Mouse (Mus musculus) lung, embryonic 14.5 days (tissue): ENCODE measurements at regions not wholly inside any gene's neighbourhood (a gene's known extent, or its start where the extent isn't known, plus 50 kb on each side); places are given as distances from the start of the nearest gene placed in this dataset.

Experiments
- ATAC-seq: fragments of 200-750 bp; cut with Nextera tagmentation; 2 replicates; pipeline ENCODE4 v1.8.0; 2017; ENCODE audit warnings: mild to moderate bottlenecking, moderate TSS enrichment, moderate library complexity; ENCODE audit not compliant: insufficient read depth
- DNase-seq: peaks from one replicate; pipeline ENCODE4 v3.0.0-alpha.2; 2015
- H3K27ac ChIP-seq: fragments of 300-500 bp; sonication (generic); 2 replicates; pipeline ENCODE4 v1.5.1; 2014; ENCODE audit warnings: low read depth, mild to moderate bottlenecking, moderate library complexity
- H3K27me3 ChIP-seq: fragments of 300-500 bp; sonication (generic); 2 replicates; pipeline ENCODE4 v1.6.1; 2014; ENCODE audit warnings: low read length, control low read depth; ENCODE audit not compliant: insufficient read depth
- H3K36me3 ChIP-seq: fragments of 300-500 bp; sonication (generic); 2 replicates; pipeline ENCODE4 v1.6.1; 2014; ENCODE audit warnings: control low read depth; ENCODE audit not compliant: insufficient read depth
- H3K4me1 ChIP-seq: fragments of 300-500 bp; sonication (generic); 2 replicates; pipeline ENCODE4 v1.6.1; 2014; ENCODE audit warnings: antibody characterized with exemption, control low read depth; ENCODE audit not compliant: insufficient read depth
- H3K4me2 ChIP-seq: fragments of 300-500 bp; sonication (generic); 2 replicates; pipeline ENCODE4 v1.6.1; 2014; ENCODE audit warnings: mild to moderate bottlenecking
- H3K4me3 ChIP-seq: fragments of 300-500 bp; sonication (generic); 2 replicates; pipeline ENCODE4 v1.5.1; 2014; ENCODE audit warnings: low read depth, low read length
- H3K9ac ChIP-seq: fragments of 300-500 bp; sonication (generic); 2 replicates; pipeline ENCODE4 v1.6.1; 2014
- H3K9me3 ChIP-seq: fragments of 300-500 bp; sonication (generic); 2 replicates; pipeline ENCODE4 v1.6.1; 2016; ENCODE audit warnings: low read depth, low read length, control low read depth
- CTCF ChIP-seq: IDR thresholded peaks from 2 replicates; pipeline ENCODE4 v1.5.1; 2016; ENCODE audit warnings: antibody characterized with exemption, low read depth
- WGBS: fragments of 180-500 bp; shearing (Covaris S2); extraction: QIAGEN DNeasy Blood & Tissue Kit; methylation state at CpG from one replicate; pipeline ENCODE4 v1.1.7; 2014; 5-methylcytosine and 5-hydroxymethylcytosine counted together

- H3K9me3 ChIP-seq, result no peaks in the 10 kb centered on the region
- H3K4me2 ChIP-seq, result peak overlapping the region; percentile 84
- 0 out of 2 replicates have a peak, but pooled peaks cover 7% of the 10 kb centered on the region for H3K4me1 ChIP-seq
- peak overlapping the region; percentile 85 for H3K4me3 ChIP-seq
- no peaks in the 10 kb centered on the region for H3K27me3 ChIP-seq
- DNase-seq (peak; percentile 97), ATAC-seq (peak; percentile 92)
- peak overlapping the region; percentile 64; the same call in 1 of the 2 replicates for H3K27ac ChIP-seq
- peak overlapping the region; percentile 84 for H3K9ac ChIP-seq
- H3K36me3 ChIP-seq, result no peaks in the 10 kb centered on the region
- peak; percentile 20; the same call in 1 of the 2 replicates for TF ChIP-seq CTCF
- under 1% methylated on average over 80 of the region's 80 CpGs for WGBS
Observed at GRCm38 (mm10) chr6:51270216-51271127, 162.0 kb upstream of the Nfe2l3 start.

GRCm38 (mm10) chr6:51271128-51271480, 161.4 kb upstream of the Nfe2l3 start:
- no peaks in the 10 kb centered on the region for H3K36me3 ChIP-seq

GRCm38 (mm10) chr6:51272136-51272736, 160.2 kb upstream of the Nfe2l3 start:
- Histone ChIP-seq H3K36me3 (no peaks in the 10 kb centered on the region), H3K4me3 (no peak overlapping the region), H3K9me3 (no peaks in the 10 kb centered on the region), H3K27ac (no peak overlapping the region), H3K27me3 (no peaks in the 10 kb centered on the region), H3K4me1 (0 out of 2 replicates have a peak, but pooled peaks cover 7% of the 10 kb centered on the region), H3K4me2 (no peak overlapping the region), H3K9ac (no peak overlapping the region)
- no peak for TF ChIP-seq CTCF
- DNase-seq (no peak), ATAC-seq (no peak)
- WGBS, result 73% methylated on average over 19 of the region's 19 CpGs

More at GRCm38 (mm10) chr6:51271128-51271480, 161.4 kb upstream of the Nfe2l3 start:
- H3K4me2 ChIP-seq, result peak overlapping the region; percentile 84
- peak overlapping the region; percentile 23; the same call in 1 of the 2 replicates for H3K9ac ChIP-seq
- H3K9me3 ChIP-seq, result no peaks in the 10 kb centered on the region
- H3K4me3 ChIP-seq, result peak overlapping the region; percentile 85
- TF ChIP-seq CTCF, result no peak
- H3K4me1 ChIP-seq, result 0 out of 2 replicates have a peak, but pooled peaks cover 7% of the 10 kb centered on the region
- H3K27ac ChIP-seq, result 0 out of 2 replicates have a peak overlapping the region, but pooled peaks have one; percentile 54
- ATAC-seq, result peak; percentile 83
- 3% methylated on average over 11 of the region's 17 CpGs for WGBS
- H3K27me3 ChIP-seq, result no peaks in the 10 kb centered on the region
- DNase-seq, result no peak

GRCm38 (mm10) chr6:51279491-51279890, 153.0 kb upstream of the Nfe2l3 start:
- Histone ChIP-seq H3K27ac (no peak overlapping the region), H3K36me3 (no peaks in the 10 kb centered on the region), H3K9me3 (no peaks in the 10 kb centered on the region), H3K4me1 (peaks cover 6% of the 10 kb centered on the region), H3K9ac (no peak overlapping the region), H3K4me3 (no peak overlapping the region), H3K4me2 (no peak overlapping the region), H3K27me3 (no peaks in the 10 kb centered on the region)
- ATAC-seq (no peak), DNase-seq (no peak)
- WGBS, result 33% methylated on average over 10 of the region's 10 CpGs
- TF ChIP-seq CTCF, result no peak

GRCm38 (mm10) chr6:51280231-51280630, 152.2 kb upstream of the Nfe2l3 start:
- ATAC-seq (no peak), DNase-seq (peak; percentile 45)
- WGBS, result 63% methylated on average over 7 of the region's 7 CpGs
- H3K4me2 ChIP-seq, result no peak overlapping the region
- H3K4me3 ChIP-seq, result no peak overlapping the region
- no peaks in the 10 kb centered on the region for H3K36me3 ChIP-seq
- H3K9ac ChIP-seq, result no peak overlapping the region
- no peaks in the 10 kb centered on the region for H3K9me3 ChIP-seq
- H3K27me3 ChIP-seq, result no peaks in the 10 kb centered on the region
- H3K27ac ChIP-seq, result no peak overlapping the region
- TF ChIP-seq CTCF, result no peak
- H3K4me1 ChIP-seq, result peaks cover 9% of the 10 kb centered on the region

GRCm38 (mm10) chr6:51283916-51284706, 148.4 kb upstream of the Nfe2l3 start:
- TF ChIP-seq CTCF, result no peak
- Histone ChIP-seq H3K36me3 (no peaks in the 10 kb centered on the region), H3K27ac (no peak overlapping the region), H3K4me2 (0 out of 2 replicates have a peak overlapping the region, but pooled peaks have one; percentile 8), H3K9ac (no peak overlapping the region), H3K9me3 (no peaks in the 10 kb centered on the region), H3K27me3 (no peaks in the 10 kb centered on the region), H3K4me3 (no peak overlapping the region), H3K4me1 (peaks cover 9% of the 10 kb centered on the region)
- 37% methylated on average over 11 of the region's 11 CpGs for WGBS
- DNase-seq (peak; percentile 57), ATAC-seq (no peak)
